Mouse (Mus musculus) forebrain, postnatal 0 days (tissue): ENCODE data around the gene Sel1l. TPM values are rescaled to one million over a fixed set of nuclear protein-coding genes. Genes with fewer than 3 reads are reported as not detected.

Experiments
- ATAC-seq: fragments of 200-750 bp; cut with Nextera tagmentation; 2 replicates; pipeline ENCODE4 v1.8.0; 2017; ENCODE audit warnings: mild to moderate bottlenecking, moderate library complexity
- DNase-seq: peaks from one replicate; pipeline ENCODE4 v3.0.0-alpha.2; 2015
- H3K27ac ChIP-seq: fragments of 300-500 bp; sonication (generic); 2 replicates; pipeline ENCODE4 v1.5.1; 2014; ENCODE audit warnings: low read depth, mild to moderate bottlenecking, antibody characterized with exemption, low read length, moderate library complexity, mixed read lengths
- H3K27me3 ChIP-seq: fragments of 300-500 bp; sonication (generic); 2 replicates; pipeline ENCODE4 v1.6.1; 2014; ENCODE audit warnings: mild to moderate bottlenecking, low read length, mixed read lengths; ENCODE audit not compliant: insufficient read depth
- H3K36me3 ChIP-seq: fragments of 300-500 bp; sonication (generic); 2 replicates; pipeline ENCODE4 v1.6.1; 2014; ENCODE audit warnings: mild to moderate bottlenecking, moderate library complexity; ENCODE audit not compliant: insufficient read depth
- H3K4me1 ChIP-seq: fragments of 300-500 bp; sonication (generic); 2 replicates; pipeline ENCODE4 v1.6.1; 2014; ENCODE audit warnings: antibody characterized with exemption; ENCODE audit not compliant: insufficient read depth
- H3K4me2 ChIP-seq: fragments of 300-500 bp; sonication (generic); 2 replicates; pipeline ENCODE4 v1.6.1; 2014; ENCODE audit warnings: low read depth, mild to moderate bottlenecking, moderate library complexity
- H3K4me3 ChIP-seq: fragments of 300-500 bp; sonication (generic); 2 replicates; pipeline ENCODE4 v1.5.1; 2014; ENCODE audit warnings: low read depth, low read length, mixed read lengths
- H3K9ac ChIP-seq: fragments of 300-500 bp; sonication (generic); 2 replicates; pipeline ENCODE4 v1.6.1; 2014; ENCODE audit warnings: mild to moderate bottlenecking
- H3K9me3 ChIP-seq: fragments of 300-500 bp; sonication (generic); 2 replicates; pipeline ENCODE4 v1.6.1; 2016; ENCODE audit warnings: low read length
- CTCF ChIP-seq: sonication (generic); IDR thresholded peaks from 2 replicates; pipeline ENCODE4 v1.5.1; 2016; ENCODE audit warnings: antibody characterized with exemption, control low read depth, low read depth
- WGBS: fragments of 180-500 bp; shearing (Covaris S2); extraction: QIAGEN DNeasy Blood & Tissue Kit; methylation state at CpG from one replicate; pipeline ENCODE4 v1.1.7; 2014; 5-methylcytosine and 5-hydroxymethylcytosine counted together
- polyA plus RNA-seq: library from polyadenylated mRNA; unstranded; fragments of >200 nt; fragmentation: Nextera tagmentation; extraction: Ambion mirVana; gene quantifications from 2 replicates; pipeline ENCODE4 v1.2.1, GENCODE M21; 2015
- total RNA-seq: library from RNA; depleted of rRNA; stranded (reverse); fragments of >200 nt; gene quantifications from 2 replicates; pipeline ENCODE4 v1.2.3, GENCODE M21; 2014

The Sel1l gene
- total and polyA plus RNA-seq, 2 experiments from 2014 or later: 73.4 to 95.9 TPM

GRCm38 (mm10) chr12:91820461-91820860 lies 28.5 kb downstream of the Sel1l start:
- Histone ChIP-seq H3K27ac (no peak overlapping the region), H3K4me1 (no peaks in the 10 kb centered on the region), H3K9ac (no peak overlapping the region), H3K9me3 (no peaks in the 10 kb centered on the region), H3K36me3 (peaks cover 73% of the 10 kb centered on the region), H3K27me3 (no peaks in the 10 kb centered on the region), H3K4me3 (no peak overlapping the region), H3K4me2 (no peak overlapping the region)
- 94% methylated on average over 12 of the region's 12 CpGs for WGBS
- no peak for TF ChIP-seq CTCF
- DNase-seq (no peak), ATAC-seq (no peak)

- no peaks in the 10 kb centered on the region for H3K9me3 ChIP-seq
- H3K36me3 ChIP-seq: peaks cover 74% of the 10 kb centered on the region
- no peak overlapping the region for H3K4me3 ChIP-seq
- no peak overlapping the region for H3K4me2 ChIP-seq
- H3K27ac ChIP-seq: no peak overlapping the region
- no peaks in the 10 kb centered on the region for H3K27me3 ChIP-seq
- ATAC-seq: no peak
- DNase-seq: no peak
- no peaks in the 10 kb centered on the region for H3K4me1 ChIP-seq
- H3K9ac ChIP-seq: no peak overlapping the region
- 98% methylated on average over 4 of the region's 4 CpGs for WGBS
- no peak for TF ChIP-seq CTCF
Observed at GRCm38 (mm10) chr12:91818726-91819125, 30.2 kb downstream of the Sel1l start.

GRCm38 (mm10) chr12:91815990-91816389 lies 33.0 kb downstream of the Sel1l start:
- Histone ChIP-seq H3K4me1 (no peaks in the 10 kb centered on the region), H3K9ac (no peak overlapping the region), H3K27ac (no peak overlapping the region), H3K4me2 (no peak overlapping the region), H3K27me3 (no peaks in the 10 kb centered on the region), H3K9me3 (no peaks in the 10 kb centered on the region), H3K36me3 (peaks cover 74% of the 10 kb centered on the region), H3K4me3 (no peak overlapping the region)
- DNase-seq (peak; percentile 79), ATAC-seq (peak; percentile 85)
- 22% methylated on average over 10 of the region's 10 CpGs for WGBS
- peak; percentile 75 for TF ChIP-seq CTCF

GRCm38 (mm10) chr12:91815552-91815951 lies 33.4 kb downstream of the Sel1l start:
- peaks cover 74% of the 10 kb centered on the region for H3K36me3 ChIP-seq
- no peaks in the 10 kb centered on the region for H3K9me3 ChIP-seq
- 96% methylated on average over 11 of the region's 11 CpGs for WGBS
- no peak overlapping the region for H3K9ac ChIP-seq
- no peak overlapping the region for H3K4me2 ChIP-seq
- no peaks in the 10 kb centered on the region for H3K4me1 ChIP-seq
- H3K27ac ChIP-seq: no peak overlapping the region
- ATAC-seq (no peak), DNase-seq (no peak)
- H3K27me3 ChIP-seq: no peaks in the 10 kb centered on the region
- H3K4me3 ChIP-seq: no peak overlapping the region
- no peak for TF ChIP-seq CTCF

- Histone ChIP-seq H3K27me3 (no peaks in the 10 kb centered on the region), H3K27ac (no peak overlapping the region), H3K36me3 (peaks cover 60% of the 10 kb centered on the region), H3K9me3 (no peaks in the 10 kb centered on the region), H3K4me3 (no peak overlapping the region), H3K4me2 (no peak overlapping the region), H3K4me1 (no peaks in the 10 kb centered on the region), H3K9ac (no peak overlapping the region)
- WGBS: 93% methylated on average over 8 of the region's 8 CpGs
- no peak for DNase-seq
- no peak for ATAC-seq
- no peak for TF ChIP-seq CTCF
Observed at GRCm38 (mm10) chr12:91808911-91809310, 40.0 kb downstream of the Sel1l start.

- no peak for TF ChIP-seq CTCF
- no peaks in the 10 kb centered on the region for H3K27me3 ChIP-seq
- H3K9me3 ChIP-seq: no peaks in the 10 kb centered on the region
- no peak for ATAC-seq
- WGBS: 79% methylated on average over 6 of the region's 6 CpGs
- no peak overlapping the region for H3K9ac ChIP-seq
- no peak overlapping the region for H3K27ac ChIP-seq
- no peak overlapping the region for H3K4me3 ChIP-seq
- DNase-seq: no peak
- no peaks in the 10 kb centered on the region for H3K4me1 ChIP-seq
- H3K36me3 ChIP-seq: peaks cover 50% of the 10 kb centered on the region
- no peak overlapping the region for H3K4me2 ChIP-seq
Observed at GRCm38 (mm10) chr12:91807761-91808160, 41.2 kb downstream of the Sel1l start.

- Histone ChIP-seq H3K27ac (no peak overlapping the region), H3K9ac (no peak overlapping the region), H3K36me3 (peaks cover 44% of the 10 kb centered on the region), H3K27me3 (no peaks in the 10 kb centered on the region), H3K4me2 (no peak overlapping the region), H3K4me3 (no peak overlapping the region), H3K4me1 (no peaks in the 10 kb centered on the region), H3K9me3 (no peaks in the 10 kb centered on the region)
- no peak for TF ChIP-seq CTCF
- DNase-seq (no peak), ATAC-seq (no peak)
- WGBS: 93% methylated on average over 11 of the region's 11 CpGs
Observed at GRCm38 (mm10) chr12:91807095-91807494, 41.9 kb downstream of the Sel1l start.

- H3K36me3 ChIP-seq: peaks cover 20% of the 10 kb centered on the region
- H3K27me3 ChIP-seq: no peaks in the 10 kb centered on the region
- DNase-seq (no peak), ATAC-seq (no peak)
- H3K9me3 ChIP-seq: no peaks in the 10 kb centered on the region
- TF ChIP-seq CTCF: no peak
- H3K4me2 ChIP-seq: no peak overlapping the region
- H3K4me3 ChIP-seq: no peak overlapping the region
- H3K9ac ChIP-seq: no peak overlapping the region
- H3K4me1 ChIP-seq: no peaks in the 10 kb centered on the region
- H3K27ac ChIP-seq: no peak overlapping the region
- 80% methylated on average over 3 of the region's 3 CpGs for WGBS
Observed at GRCm38 (mm10) chr12:91804262-91804661, 44.7 kb downstream of the Sel1l start.
